Mouse (Mus musculus) neutrophil, adult 83 days (primary cell): ENCODE data around the gene Tctex1d1. TPM values are rescaled to one million over a fixed set of nuclear protein-coding genes. Genes with fewer than 3 reads are reported as not detected.

Experiments
- total RNA-seq, 2 experiments: library from RNA; stranded (reverse); gene quantifications; one replicate each; pipeline ENCODE4 v1.2.4; 2023

Gene Tctex1d1
- not detected for total RNA-seq

DNA sequence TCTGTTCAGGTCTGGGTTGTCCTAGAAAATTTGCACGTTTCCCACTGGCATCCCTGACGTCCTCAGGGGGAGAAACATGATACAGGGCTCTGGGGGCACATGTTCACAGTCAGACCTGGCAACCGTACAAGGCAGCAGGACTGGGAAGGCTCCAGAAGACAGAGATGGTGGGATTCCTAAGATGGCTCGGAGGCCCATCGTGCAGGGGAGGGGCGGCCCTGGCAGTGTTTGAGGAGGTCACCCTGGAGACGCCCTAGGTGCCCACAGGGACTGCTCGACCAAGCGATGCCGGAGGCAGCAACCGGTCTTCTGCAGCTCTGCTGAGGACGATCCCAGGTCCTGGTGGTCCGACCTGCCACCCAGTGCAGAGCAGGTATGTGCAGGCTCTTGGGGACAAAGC, at the start of gene Tctex1d1:
Gene Tctex1d1, plus strand, starts transcription at position 167 of the 400 bp plus-strand sequence.

DNA sequence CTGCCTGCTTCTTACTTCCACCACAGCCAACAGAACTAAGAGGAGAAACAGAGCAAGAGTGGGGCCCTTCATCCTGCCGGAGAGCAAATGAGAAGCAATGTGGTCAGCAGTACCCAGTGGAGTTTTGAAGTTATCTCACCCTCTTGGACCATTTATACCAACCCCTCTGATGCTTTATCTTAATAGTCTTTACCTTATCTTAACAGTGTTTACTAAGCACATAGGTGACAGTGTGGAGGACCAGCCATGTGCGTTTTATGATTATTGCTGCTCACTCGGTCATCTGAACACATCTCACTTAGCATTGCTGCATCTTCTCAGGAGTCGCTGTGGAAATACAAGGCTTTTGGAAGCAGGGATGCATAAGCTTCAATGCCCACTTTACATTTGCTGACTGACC, 48.2 kb downstream of the Tctex1d1 start, which contains the start of gene Insl5:
Gene Insl5, minus strand, starts transcription at position 222 of the 400 bp plus-strand sequence.

Other genes with a start within 250 kb of the Tctex1d1 start
- gene Sgip1, start 237.3 kb upstream of the Tctex1d1 start, total RNA-seq: under 1 TPM; 0.33 to 0.77 TPM
- gene Insl5, start 48.2 kb downstream of the Tctex1d1 start, total RNA-seq: not detected
- gene Mier1, start 135.8 kb downstream of the Tctex1d1 start, total RNA-seq: 10 to 100 TPM; 70.9 to 74.3 TPM
- gene Wdr78, start 135.9 kb downstream of the Tctex1d1 start, total RNA-seq: 1 to 10 TPM; 3.8 TPM
- gene Slc35d1, start 236.6 kb downstream of the Tctex1d1 start, total RNA-seq: 1 to 10 TPM; 4.6 to 9.4 TPM